ENCODE assay signal across 8 mouse cellular contexts in genomic region chr13:104089387-104089786, GRCm38 (mm10). TPM values are rescaled to one million over a fixed set of nuclear protein-coding genes. Genes with fewer than 3 reads are reported as not detected.
DNase-seq lines count a peak whose midpoint lies in the region; ATAC-seq lines count a peak whose summit lies in the region.

No protein-coding gene starts in this region.

- peak; percentile 62; the same call in 1 of the 2 replicates for ATAC-seq in hindbrain, embryonic 14.5 days (ENCODE audit: low FRiP score)
- ATAC-seq in liver, embryonic 11.5 days (replicated peaks; ENCODE audit: low FRiP score) = peak; percentile 77

- no peak overlapping the region for H3K4me3 ChIP-seq in hindbrain, embryonic 14.5 days (replicated peaks; ENCODE audit: low read length)
- H3K4me3 ChIP-seq in liver, embryonic 11.5 days (ENCODE audit: low read depth, low read length) = no peak overlapping the region

- WGBS in hindbrain, embryonic 14.5 days = 22% methylated on average over 1 of the region's 1 CpGs
- 0% methylated on average over 1 of the region's 1 CpGs for WGBS in liver, embryonic 11.5 days

- DNase-seq in heart, adult 8-10 months (ENCODE audit: low spot score) = peak; percentile 24
- DNase-seq in heart, postnatal 25 days (ENCODE audit: low spot score) = no peak
- DNase-seq in R1 (ENCODE audit: low read depth, low spot score) = peak; percentile 45
- peak; percentile 73 for DNase-seq in embryo, embryonic 10.5 days (ENCODE audit: low spot score)
- DNase-seq in hindbrain, embryonic 14.5 days (ENCODE audit: low spot score) = no peak
- no peak for DNase-seq in liver, embryonic 11.5 days (ENCODE audit: low spot score)
- DNase-seq in neural tube, embryonic 10.5 days (ENCODE audit: extremely low spot score, low spot score) = peak; percentile 18
- DNase-seq in yolk sac, embryonic 10.5 days (ENCODE audit: low spot score) = peak; percentile 20

- no peaks in the 10 kb centered on the region for H3K9me3 ChIP-seq in hindbrain, embryonic 14.5 days (ENCODE audit: control insufficient read depth, low read length)
- H3K9me3 ChIP-seq in liver, embryonic 11.5 days (ENCODE audit: control insufficient read depth, low read length) = no peaks in the 10 kb centered on the region

- peaks cover 9% of the 10 kb centered on the region; the same call in 1 of the 2 replicates for H3K36me3 ChIP-seq in hindbrain, embryonic 14.5 days (replicated peaks; ENCODE audit: control insufficient read depth, insufficient read depth)
- H3K36me3 ChIP-seq in liver, embryonic 11.5 days (ENCODE audit: control insufficient read depth, insufficient read depth, low read length) = no peaks in the 10 kb centered on the region

- no peak overlapping the region for H3K4me2 ChIP-seq in hindbrain, embryonic 14.5 days (replicated peaks)
- no peak overlapping the region for H3K4me2 ChIP-seq in liver, embryonic 11.5 days

- intact Hi-C loops in heart, postnatal 25 days (cut with DNase I) = loop anchor here (5.0 kb wide), 1 partner anchor 387 kb away; no protein-coding TSS in a partner anchor

- no peaks in the 10 kb centered on the region for H3K27me3 ChIP-seq in hindbrain, embryonic 14.5 days (ENCODE audit: control insufficient read depth, insufficient read depth, low read length)
- no peaks in the 10 kb centered on the region for H3K27me3 ChIP-seq in liver, embryonic 11.5 days (replicated peaks; ENCODE audit: control insufficient read depth, insufficient read depth, low read length)

- no peak overlapping the region for H3K27ac ChIP-seq in hindbrain, embryonic 14.5 days
- no peak overlapping the region for H3K27ac ChIP-seq in liver, embryonic 11.5 days (ENCODE audit: low read depth, low read length)

- H3K4me1 ChIP-seq in hindbrain, embryonic 14.5 days (replicated peaks; ENCODE audit: control insufficient read depth, insufficient read depth, low read length) = no peaks in the 10 kb centered on the region
- no peaks in the 10 kb centered on the region for H3K4me1 ChIP-seq in liver, embryonic 11.5 days (replicated peaks; ENCODE audit: control insufficient read depth, insufficient read depth, low read length)

- H3K9ac ChIP-seq in hindbrain, embryonic 14.5 days = no peak overlapping the region
- no peak overlapping the region for H3K9ac ChIP-seq in liver, embryonic 11.5 days (ENCODE audit: low read depth, low read length)

RNA-seq across cellular contexts. Expression of gene Nln, which starts 20.0 kb away (rescaled TPM):
- total RNA-seq in heart, adult 8-10 months (2022) = 10 to 100 TPM; 10.5 to 13.8 (median 11.0) TPM
- 10 to 100 TPM; 11.2 to 11.6 TPM for total RNA-seq in heart, postnatal 25 days (2021)
- polyA plus RNA-seq in hindbrain, embryonic 14.5 days (2014; fragmentation: Nextera tagmentation; extraction: Ambion mirVana) = 69.5 and 83.3 TPM in 2 replicates
- 20.9 and 22.7 TPM in 2 replicates for polyA plus RNA-seq in liver, embryonic 11.5 days (2014; fragmentation: Nextera tagmentation; extraction: Ambion mirVana)

RNA-seq across cellular contexts. Expression of gene Sgtb, which starts 20.2 kb away (rescaled TPM):
- under 1 TPM; 0.60 to 0.84 (median 0.71) TPM for total RNA-seq in heart, adult 8-10 months (2022)
- 1 to 10 TPM in 1 of 2 experiments, under 1 TPM in 1; 0.75 to 1.6 TPM for total RNA-seq in heart, postnatal 25 days (2021)
- 33.5 and 38.0 TPM in 2 replicates for polyA plus RNA-seq in hindbrain, embryonic 14.5 days (2014; fragmentation: Nextera tagmentation; extraction: Ambion mirVana)
- 2.1 and 2.7 TPM in 2 replicates for polyA plus RNA-seq in liver, embryonic 11.5 days (2014; fragmentation: Nextera tagmentation; extraction: Ambion mirVana)

Comparison
In these comparisons a context has a peak if more than half of its experiments do, and no peak if none do; other contexts are left out.
1. DNase-seq: peak in heart, adult 8-10 months (single experiment), R1 (single experiment), embryo, embryonic 10.5 days (single experiment), neural tube, embryonic 10.5 days (single experiment) and yolk sac, embryonic 10.5 days (single experiment); none in heart, postnatal 25 days (single experiment), hindbrain, embryonic 14.5 days (single experiment) and liver, embryonic 11.5 days (single experiment).